Mouse (Mus musculus): Measurements from ENCODE around the gene Kdm2b. TPM values are rescaled to one million over a fixed set of nuclear protein-coding genes. Genes with fewer than 3 reads are reported as not detected.
"Not testable (repeated sequence)": the region's sequence is repeated elsewhere in the genome, so short reads cannot be mapped to it uniquely, and the experiment has no call there.

Gene Kdm2b
- total RNA-seq, 4 experiments from 2014 or later = 29.1 to 40.3 (median 34.6) TPM

GRCm38 (mm10) chr5:122978970-122979369 is 10.7 kb downstream of the Kdm2b start:
- DNase-seq (ENCODE audit: low spot score in 2 of 2) = no peak

- DNase-seq (ENCODE audit: low spot score in 2 of 2) = not testable (repeated sequence)
Measured at GRCm38 (mm10) chr5:122974701-122975100, 14.9 kb downstream of the Kdm2b start.

- DNase-seq (ENCODE audit: low spot score in 2 of 2) = peak; percentile 27 to 63
Measured at GRCm38 (mm10) chr5:122972116-122972515, 17.5 kb downstream of the Kdm2b start.

- DNase-seq (ENCODE audit: low spot score in 2 of 2) = no peak
Measured at GRCm38 (mm10) chr5:122971438-122971837, 18.2 kb downstream of the Kdm2b start.

- DNase-seq (ENCODE audit: low spot score in 2 of 2) = no peak
Measured at GRCm38 (mm10) chr5:122970056-122970455, 19.6 kb downstream of the Kdm2b start.

- peak; percentile 30 to 74 for DNase-seq (ENCODE audit: low spot score in 2 of 2)
Measured at GRCm38 (mm10) chr5:122968322-122968721, 21.3 kb downstream of the Kdm2b start.

GRCm38 (mm10) chr5:122965427-122965826 is 24.2 kb downstream of the Kdm2b start:
- DNase-seq (ENCODE audit: low spot score in 2 of 2) = peak in 1 of 2 experiments; percentile 23

- DNase-seq (ENCODE audit: low spot score in 2 of 2) = no peak
Measured at GRCm38 (mm10) chr5:122964853-122965252, 24.8 kb downstream of the Kdm2b start.

GRCm38 (mm10) chr5:122961905-122962304 is 27.7 kb downstream of the Kdm2b start:
- DNase-seq (ENCODE audit: low spot score in 2 of 2) = no peak

GRCm38 (mm10) chr5:122959391-122959790 is 30.2 kb downstream of the Kdm2b start:
- DNase-seq (ENCODE audit: low spot score in 2 of 2) = no peak

- no peak for DNase-seq (ENCODE audit: low spot score in 2 of 2)
Measured at GRCm38 (mm10) chr5:122956059-122956458, 33.6 kb downstream of the Kdm2b start.

GRCm38 (mm10) chr5:122951913-122952641 is 37.5 kb downstream of the Kdm2b start:
- DNase-seq (ENCODE audit: low spot score in 2 of 2) = no peak

GRCm38 (mm10) chr5:122951056-122951912 is 38.3 kb downstream of the Kdm2b start:
- DNase-seq (ENCODE audit: low spot score in 2 of 2) = peak in 1 of 2 experiments; percentile 32

GRCm38 (mm10) chr5:122950329-122950953 is 39.2 kb downstream of the Kdm2b start:
- peak; percentile 57 to 68 for DNase-seq (ENCODE audit: low spot score in 2 of 2)

- no peak for DNase-seq (ENCODE audit: low spot score in 2 of 2)
Measured at GRCm38 (mm10) chr5:122949101-122949500, 40.5 kb downstream of the Kdm2b start.

GRCm38 (mm10) chr5:122947534-122947933 is 42.1 kb downstream of the Kdm2b start:
- DNase-seq (ENCODE audit: low spot score in 2 of 2) = no peak

GRCm38 (mm10) chr5:122938676-122939075 is 50.9 kb downstream of the Kdm2b start:
- no peak for DNase-seq (ENCODE audit: low spot score in 2 of 2)

- no peak for DNase-seq (ENCODE audit: low spot score in 2 of 2)
Measured at GRCm38 (mm10) chr5:122937958-122938540, 51.6 kb downstream of the Kdm2b start.

- no peak for DNase-seq (ENCODE audit: low spot score in 2 of 2)
Measured at GRCm38 (mm10) chr5:122937031-122937430, 52.6 kb downstream of the Kdm2b start.

- no peak for DNase-seq (ENCODE audit: low spot score in 2 of 2)
Measured at GRCm38 (mm10) chr5:122935810-122936209, 53.8 kb downstream of the Kdm2b start.

GRCm38 (mm10) chr5:122930991-122931390 is 58.6 kb downstream of the Kdm2b start:
- DNase-seq (ENCODE audit: low spot score in 2 of 2) = no peak

GRCm38 (mm10) chr5:122928293-122928692 is 61.3 kb downstream of the Kdm2b start:
- no peak for DNase-seq (ENCODE audit: low spot score in 2 of 2)

All from layer of hippocampus, adult 8-10 months (tissue).